Mouse (Mus musculus): ENCODE data around the gene Iqsec1. TPM values are rescaled to one million over a fixed set of nuclear protein-coding genes. Genes with fewer than 3 reads are reported as not detected.

Iqsec1 gene
- polyA plus RNA-seq, 1 experiment from 2014 or later = 16.9 TPM

DNA sequence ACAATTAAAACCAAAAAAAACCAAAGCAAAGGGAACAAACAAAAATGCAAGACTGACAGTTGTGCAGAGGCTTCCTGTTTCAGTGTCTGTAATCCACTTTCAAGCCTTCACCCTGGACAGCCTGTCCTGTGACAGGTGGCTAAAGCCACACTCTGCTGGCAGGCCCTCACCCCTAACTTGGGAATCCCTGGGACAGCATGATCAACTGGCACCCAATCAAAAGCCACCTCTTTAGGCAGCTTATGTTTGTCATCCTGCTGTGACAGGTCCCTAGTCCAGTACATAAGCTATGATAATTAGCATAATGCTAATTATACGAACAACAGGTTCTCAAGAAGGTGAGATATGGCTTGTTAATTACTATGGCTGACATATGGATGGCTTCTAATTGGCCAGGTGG is 40.4 kb downstream of the Iqsec1 start:
- no peak overlapping the region for H3K27ac ChIP-seq
- no peak overlapping the region for H3K4me3 ChIP-seq (replicated peaks)
- WGBS = 85% methylated on average over 1 of the region's 1 CpGs
- no peak overlapping the region for H3K4me2 ChIP-seq (replicated peaks)
- H3K36me3 ChIP-seq = no peaks in the 10 kb centered on the region
- H3K27me3 ChIP-seq = no peaks in the 10 kb centered on the region
- no peak overlapping the region for H3K9ac ChIP-seq (replicated peaks)
- no peaks in the 10 kb centered on the region for H3K9me3 ChIP-seq
- no peaks in the 10 kb centered on the region for H3K4me1 ChIP-seq (replicated peaks)
- ATAC-seq = no peak

DNA sequence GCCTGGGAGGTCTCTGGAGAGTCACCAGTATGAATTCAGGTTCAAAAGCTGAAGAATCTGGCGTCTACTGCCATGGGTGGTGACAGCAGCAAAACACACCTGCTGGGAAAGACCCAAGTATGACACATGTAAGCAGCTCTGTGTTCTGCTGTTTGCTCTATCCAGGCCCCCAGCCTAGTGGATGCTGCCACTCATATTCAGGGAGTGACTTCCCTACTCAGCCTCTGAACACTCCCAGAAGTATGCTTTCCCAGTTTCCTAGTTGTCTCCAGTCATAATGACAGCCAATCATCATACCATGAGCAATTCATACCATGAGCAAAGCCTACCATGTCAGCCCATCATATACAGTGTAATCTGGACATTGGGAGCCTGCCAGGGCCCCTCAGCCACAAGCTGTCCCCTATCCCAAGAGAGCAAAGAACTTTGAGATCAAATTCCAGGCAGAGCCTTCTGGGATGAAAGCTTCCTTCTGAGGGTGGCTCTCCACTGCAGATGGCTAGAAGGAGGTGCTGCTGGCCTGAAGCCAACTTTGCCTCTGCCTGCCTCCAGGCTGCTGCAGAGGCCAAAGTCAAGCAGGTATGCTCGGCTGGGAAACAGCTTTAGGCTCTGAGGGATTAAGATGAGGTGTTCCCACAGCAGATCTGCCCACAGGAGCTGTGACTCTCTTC is 42.8 kb downstream of the Iqsec1 start:
- Histone ChIP-seq H3K9me3 (no peaks in the 10 kb centered on the region), H3K36me3 (no peaks in the 10 kb centered on the region), H3K27ac (no peak overlapping the region), H3K27me3 (no peaks in the 10 kb centered on the region), H3K4me2 (replicated peaks) (no peak overlapping the region), H3K4me3 (replicated peaks) (no peak overlapping the region), H3K9ac (replicated peaks) (no peak overlapping the region), H3K4me1 (replicated peaks) (no peaks in the 10 kb centered on the region)
- ATAC-seq = no peak
- 69% methylated on average over 2 of the region's 2 CpGs for WGBS

DNA sequence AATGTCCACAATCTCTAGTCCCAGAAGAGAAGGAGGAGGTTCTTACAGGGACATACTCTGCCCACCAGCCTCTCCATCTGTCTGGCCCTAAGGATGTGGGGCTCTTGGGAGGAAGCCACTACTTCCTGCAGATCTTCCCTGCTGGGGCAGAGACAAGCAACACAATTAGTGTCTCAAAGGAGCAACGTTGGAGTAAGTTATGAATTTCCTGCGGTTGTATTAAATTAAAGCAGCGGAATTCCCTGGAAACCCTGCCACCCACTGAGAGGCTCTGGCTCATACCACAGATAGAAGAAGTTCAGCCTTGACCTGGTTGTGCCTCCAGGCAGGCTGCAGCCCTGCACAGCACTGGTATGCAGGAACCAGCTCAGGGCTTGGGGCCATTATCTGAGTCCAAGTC is 47.2 kb downstream of the Iqsec1 start:
- no peak for ATAC-seq
- 60% methylated on average over 3 of the region's 3 CpGs for WGBS
- Histone ChIP-seq H3K27me3 (no peaks in the 10 kb centered on the region), H3K4me1 (replicated peaks) (0 out of 2 replicates have a peak, but pooled peaks cover 3% of the 10 kb centered on the region), H3K27ac (no peak overlapping the region), H3K36me3 (no peaks in the 10 kb centered on the region), H3K4me3 (replicated peaks) (no peak overlapping the region), H3K9ac (replicated peaks) (no peak overlapping the region), H3K4me2 (replicated peaks) (no peak overlapping the region), H3K9me3 (no peaks in the 10 kb centered on the region)

DNA sequence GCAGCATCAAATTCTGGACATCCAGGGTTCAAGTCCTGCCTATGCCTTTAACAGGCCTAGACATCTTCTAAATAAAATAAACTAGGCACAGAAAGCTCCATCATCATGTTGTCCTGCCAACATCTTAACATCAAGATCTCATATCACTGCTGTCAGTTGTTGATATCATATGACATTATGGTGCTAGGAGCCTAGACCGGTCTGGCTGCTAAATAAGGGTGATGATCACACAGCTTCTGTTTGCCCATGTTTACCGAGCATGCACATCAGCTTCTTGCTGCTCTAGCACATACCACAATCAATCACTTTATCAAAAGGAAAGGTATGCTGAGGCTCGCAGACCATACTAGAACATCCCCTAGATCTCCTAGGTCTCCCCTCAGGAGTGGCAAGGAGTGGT is 54.8 kb downstream of the Iqsec1 start:
- WGBS = 94% methylated on average over 3 of the region's 3 CpGs
- Histone ChIP-seq H3K9me3 (no peaks in the 10 kb centered on the region), H3K27ac (no peak overlapping the region), H3K27me3 (no peaks in the 10 kb centered on the region), H3K9ac (replicated peaks) (no peak overlapping the region), H3K4me1 (replicated peaks) (0 out of 2 replicates have a peak, but pooled peaks cover 9% of the 10 kb centered on the region), H3K4me3 (replicated peaks) (no peak overlapping the region), H3K36me3 (no peaks in the 10 kb centered on the region), H3K4me2 (replicated peaks) (no peak overlapping the region)
- ATAC-seq = no peak

DNA sequence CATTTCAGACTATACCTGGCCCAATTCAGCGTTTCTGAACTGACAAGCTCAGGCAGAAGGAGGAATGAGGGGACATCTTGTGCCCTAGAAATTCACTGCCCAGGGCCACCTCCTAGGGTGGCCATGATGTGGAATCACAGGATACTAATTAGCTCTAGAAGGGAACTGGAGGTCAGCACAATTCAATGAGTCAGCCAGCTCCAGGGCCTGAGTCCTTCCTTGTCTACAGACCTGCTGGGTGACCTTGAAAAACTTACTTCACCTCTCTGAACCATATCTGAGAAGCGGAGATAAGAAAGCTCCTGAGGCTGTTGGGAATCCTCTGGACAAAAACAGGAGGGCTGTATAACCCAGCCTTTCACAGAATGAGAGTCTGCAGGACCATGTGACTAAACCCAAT is 59.7 kb downstream of the Iqsec1 start:
- Histone ChIP-seq H3K27ac (no peak overlapping the region), H3K9me3 (no peaks in the 10 kb centered on the region), H3K4me1 (replicated peaks) (peaks cover 22% of the 10 kb centered on the region), H3K36me3 (no peaks in the 10 kb centered on the region), H3K27me3 (no peaks in the 10 kb centered on the region), H3K4me3 (replicated peaks) (no peak overlapping the region), H3K4me2 (replicated peaks) (no peak overlapping the region), H3K9ac (replicated peaks) (no peak overlapping the region)
- ATAC-seq = no peak
- 88% methylated on average over 2 of the region's 2 CpGs for WGBS

DNA sequence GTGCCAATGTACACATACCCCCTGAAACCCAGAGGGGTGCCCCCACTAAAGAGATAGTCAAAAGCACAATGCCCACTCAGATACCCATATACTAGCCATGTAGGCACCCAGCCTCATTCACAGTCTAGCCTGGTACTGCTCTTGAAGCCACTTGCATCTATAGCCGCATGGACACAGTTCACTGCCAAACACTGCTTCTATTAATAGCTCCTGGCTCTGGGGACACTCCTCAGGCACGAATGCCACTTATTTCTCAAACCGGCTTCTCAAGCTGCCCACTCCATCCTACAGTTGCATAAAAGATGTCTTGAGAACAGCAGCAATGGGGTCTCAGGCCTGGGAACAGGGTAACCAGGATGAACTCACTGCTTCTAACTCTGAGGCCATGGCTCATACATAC is 63.0 kb downstream of the Iqsec1 start:
- Histone ChIP-seq H3K4me1 (replicated peaks) (peaks cover 37% of the 10 kb centered on the region), H3K27me3 (no peaks in the 10 kb centered on the region), H3K27ac (no peak overlapping the region), H3K9me3 (no peaks in the 10 kb centered on the region), H3K9ac (replicated peaks) (no peak overlapping the region), H3K4me3 (replicated peaks) (no peak overlapping the region), H3K4me2 (replicated peaks) (no peak overlapping the region), H3K36me3 (no peaks in the 10 kb centered on the region)
- no peak for ATAC-seq
- WGBS = 59% methylated on average over 3 of the region's 3 CpGs

DNA sequence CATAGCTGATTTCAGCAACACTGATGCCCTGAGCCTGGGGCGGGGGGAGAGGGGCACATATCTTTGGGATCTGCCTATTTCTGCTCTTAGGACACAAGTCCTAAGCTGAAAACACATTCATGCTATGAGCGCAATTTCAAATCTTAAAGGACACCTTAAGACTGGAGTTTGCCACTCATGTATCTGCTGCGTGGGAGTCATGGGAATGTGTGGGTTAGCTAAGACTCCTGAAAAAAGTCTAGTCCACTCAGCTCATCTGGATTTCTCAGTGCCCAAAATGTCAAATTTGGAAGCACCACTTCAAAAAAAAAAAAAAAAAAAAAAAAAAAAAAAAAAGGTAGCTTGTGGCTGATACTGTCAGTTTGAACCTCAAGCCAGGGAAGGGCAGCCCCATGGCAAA is 63.7 kb downstream of the Iqsec1 start:
- Histone ChIP-seq H3K9ac (replicated peaks) (no peak overlapping the region), H3K27me3 (no peaks in the 10 kb centered on the region), H3K36me3 (no peaks in the 10 kb centered on the region), H3K4me3 (replicated peaks) (no peak overlapping the region), H3K27ac (peak overlapping the region; percentile 51; the same call in 1 of the 2 replicates), H3K9me3 (no peaks in the 10 kb centered on the region), H3K4me2 (replicated peaks) (no peak overlapping the region), H3K4me1 (replicated peaks) (peaks cover 39% of the 10 kb centered on the region)
- ATAC-seq = no peak
- 87% methylated on average over 3 of the region's 3 CpGs for WGBS

DNA sequence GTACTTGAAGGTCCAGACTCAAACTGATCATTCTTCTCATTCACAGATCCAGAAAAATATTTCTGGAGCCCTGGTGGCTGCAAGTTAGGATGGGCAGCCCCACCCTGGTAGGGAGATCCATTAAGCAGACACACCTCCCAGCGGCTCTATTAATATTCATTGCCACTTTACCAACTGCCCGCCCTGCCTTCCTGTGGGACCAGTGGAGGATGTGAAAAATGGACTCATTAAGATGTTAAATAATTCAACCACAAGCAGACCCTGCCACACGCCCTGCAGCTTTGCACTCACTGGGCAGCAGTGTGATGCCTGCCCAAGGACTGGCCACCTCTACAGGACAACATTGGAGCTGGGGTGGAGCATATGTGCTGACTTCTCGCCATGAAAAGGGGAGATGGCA is 64.1 kb downstream of the Iqsec1 start:
- peak overlapping the region; percentile 51; the same call in 1 of the 2 replicates for H3K27ac ChIP-seq
- H3K36me3 ChIP-seq = no peaks in the 10 kb centered on the region
- ATAC-seq = peak; percentile 76
- no peak overlapping the region for H3K4me2 ChIP-seq (replicated peaks)
- WGBS = 36% methylated on average over 4 of the region's 4 CpGs
- H3K9me3 ChIP-seq = no peaks in the 10 kb centered on the region
- H3K27me3 ChIP-seq = no peaks in the 10 kb centered on the region
- no peak overlapping the region for H3K4me3 ChIP-seq (replicated peaks)
- H3K4me1 ChIP-seq (replicated peaks) = peaks cover 36% of the 10 kb centered on the region
- H3K9ac ChIP-seq (replicated peaks) = no peak overlapping the region

DNA sequence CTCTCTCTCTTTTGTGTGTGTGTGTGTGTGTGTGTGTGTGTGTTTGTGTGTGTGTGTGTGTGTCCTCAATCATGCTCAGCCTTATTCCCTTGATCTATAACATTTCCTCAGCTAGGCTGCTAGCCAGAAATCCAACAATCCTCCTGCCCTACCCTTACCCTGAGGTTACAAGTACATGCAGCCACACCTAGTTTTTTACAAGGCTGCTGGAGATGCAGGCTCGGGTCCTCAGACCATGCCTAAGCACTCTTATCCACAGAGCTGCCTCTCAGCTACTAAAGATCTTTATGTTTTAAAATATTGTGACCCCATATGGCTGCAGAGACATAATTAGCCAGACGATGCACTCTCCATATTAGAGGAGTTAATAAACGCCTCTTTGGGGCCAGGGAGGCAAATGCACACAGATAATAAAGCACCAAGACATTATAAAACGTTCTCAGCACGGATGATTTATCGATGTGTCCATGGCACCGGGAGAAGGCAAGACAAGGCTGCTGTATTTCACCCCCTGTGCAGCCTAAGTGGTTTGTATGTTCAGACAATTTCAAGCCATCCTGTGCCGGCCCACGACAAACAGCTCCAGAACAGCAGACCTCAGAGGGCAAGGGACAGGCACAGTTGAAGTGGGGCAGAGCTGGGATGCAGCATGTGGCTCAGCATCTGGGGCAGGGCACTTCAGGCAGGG is 67.1 kb downstream of the Iqsec1 start:
- H3K27me3 ChIP-seq = no peaks in the 10 kb centered on the region
- no peak for ATAC-seq
- no peak overlapping the region for H3K4me3 ChIP-seq (replicated peaks)
- peak overlapping the region; percentile 37; the same call in 1 of the 2 replicates for H3K27ac ChIP-seq
- WGBS = 63% methylated on average over 9 of the region's 9 CpGs
- no peak overlapping the region for H3K4me2 ChIP-seq (replicated peaks)
- H3K9ac ChIP-seq (replicated peaks) = no peak overlapping the region
- no peaks in the 10 kb centered on the region for H3K9me3 ChIP-seq
- H3K4me1 ChIP-seq (replicated peaks) = peaks cover 36% of the 10 kb centered on the region
- no peaks in the 10 kb centered on the region for H3K36me3 ChIP-seq

DNA sequence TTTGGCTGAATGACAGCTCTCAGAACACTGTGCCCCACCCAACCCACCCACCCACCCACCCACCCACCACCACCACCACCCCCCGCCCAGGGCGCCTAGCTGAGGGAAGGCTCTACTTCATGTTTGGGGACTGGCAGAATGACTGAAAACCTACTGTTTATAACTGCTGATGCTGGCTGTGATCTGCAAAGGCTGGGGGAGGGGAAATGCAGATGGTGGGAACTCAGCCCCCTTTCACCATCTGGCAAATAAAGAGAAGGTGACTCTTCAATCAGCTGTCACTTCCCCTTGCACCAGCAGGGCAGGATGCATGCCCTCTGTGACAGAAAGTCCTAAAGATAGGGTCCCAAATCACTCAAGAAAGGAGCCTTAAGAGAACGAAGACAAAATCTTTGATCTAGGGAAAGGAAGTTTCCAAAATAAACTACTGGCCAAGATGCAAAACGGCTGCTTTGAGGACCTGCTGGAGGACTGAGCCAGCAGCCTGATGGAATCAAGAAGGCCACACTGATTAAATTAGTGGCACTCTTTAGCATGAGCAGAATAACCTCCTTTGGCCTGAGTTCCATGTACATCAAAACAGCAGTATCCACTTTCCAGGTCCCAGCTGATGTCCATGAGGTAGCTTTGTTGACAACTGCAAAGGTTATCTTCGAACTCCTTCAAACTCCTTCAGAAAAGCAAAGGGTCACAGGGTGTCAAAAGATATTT is 67.8 kb downstream of the Iqsec1 start:
- no peak overlapping the region for H3K9ac ChIP-seq (replicated peaks)
- ATAC-seq = no peak
- H3K27me3 ChIP-seq = no peaks in the 10 kb centered on the region
- 64% methylated on average over 4 of the region's 5 CpGs for WGBS
- no peak overlapping the region; the same call in 1 of the 2 replicates for H3K27ac ChIP-seq
- H3K4me1 ChIP-seq (replicated peaks) = peaks cover 36% of the 10 kb centered on the region
- no peaks in the 10 kb centered on the region for H3K9me3 ChIP-seq
- H3K36me3 ChIP-seq = no peaks in the 10 kb centered on the region
- no peak overlapping the region for H3K4me2 ChIP-seq (replicated peaks)
- H3K4me3 ChIP-seq (replicated peaks) = no peak overlapping the region

DNA sequence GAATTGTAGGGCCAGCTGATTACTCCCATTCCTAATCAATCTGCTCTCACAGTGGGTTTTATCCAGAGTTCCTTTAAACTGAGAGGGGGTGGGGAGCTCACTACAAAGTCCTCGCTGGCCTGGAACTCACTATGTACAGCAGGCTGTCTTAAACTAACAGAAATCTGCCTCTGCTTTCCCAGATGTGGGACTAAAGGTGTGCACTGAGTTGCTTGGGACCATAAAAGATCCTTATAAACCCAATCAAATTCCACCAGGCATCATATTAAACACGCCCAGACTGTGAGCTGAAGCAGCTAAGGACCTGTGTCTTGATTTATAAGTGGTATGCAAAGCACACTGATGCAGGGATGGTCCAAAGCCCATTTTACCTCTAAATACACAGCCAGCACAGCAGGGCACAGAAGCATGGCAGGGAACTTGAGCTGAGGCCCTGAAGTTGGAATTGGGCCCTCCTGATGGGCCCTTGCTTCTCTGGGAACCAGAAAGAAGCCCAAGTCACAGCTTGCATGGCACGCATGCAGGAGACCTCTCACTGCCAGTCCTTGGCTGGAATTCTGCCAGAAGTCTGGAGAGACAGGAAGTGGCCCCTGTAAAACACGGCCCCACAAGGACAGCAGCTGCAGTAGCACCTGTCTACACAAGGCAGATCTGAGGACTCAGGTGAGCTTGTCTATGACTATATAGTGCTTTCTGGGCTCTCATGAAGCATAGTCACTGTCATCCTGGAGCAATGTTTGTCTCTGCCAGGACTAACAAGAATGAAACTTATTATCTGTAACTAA is 68.7 kb downstream of the Iqsec1 start:
- H3K27me3 ChIP-seq = no peaks in the 10 kb centered on the region
- peaks cover 31% of the 10 kb centered on the region for H3K4me1 ChIP-seq (replicated peaks)
- no peak overlapping the region for H3K9ac ChIP-seq (replicated peaks)
- ATAC-seq = no peak
- no peak overlapping the region for H3K4me3 ChIP-seq (replicated peaks)
- WGBS = 58% methylated on average over 4 of the region's 4 CpGs
- no peak overlapping the region for H3K27ac ChIP-seq
- H3K9me3 ChIP-seq = no peaks in the 10 kb centered on the region
- H3K36me3 ChIP-seq = no peaks in the 10 kb centered on the region
- no peak overlapping the region for H3K4me2 ChIP-seq (replicated peaks)

DNA sequence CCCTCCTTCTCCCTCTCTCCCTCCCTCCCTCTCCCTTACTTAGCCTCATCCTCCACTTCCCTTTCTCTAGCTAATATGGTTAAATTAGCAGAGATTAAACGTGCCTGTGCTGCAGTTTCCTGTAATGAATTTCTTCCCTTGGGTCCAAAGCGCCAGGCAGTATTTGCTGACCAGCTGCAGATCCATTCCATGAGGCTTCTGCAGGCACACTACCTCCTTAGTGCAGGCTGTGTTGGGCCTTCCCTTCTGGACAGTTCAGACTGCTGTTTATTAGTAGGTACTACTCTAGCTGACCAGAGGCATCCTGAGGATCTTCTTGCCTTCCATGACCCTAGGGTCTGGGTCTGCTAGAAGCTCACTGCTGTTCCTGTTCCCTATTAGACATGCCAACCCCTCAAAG is 72.9 kb downstream of the Iqsec1 start:
- Histone ChIP-seq H3K9ac (replicated peaks) (no peak overlapping the region), H3K4me3 (replicated peaks) (no peak overlapping the region), H3K36me3 (no peaks in the 10 kb centered on the region), H3K4me1 (replicated peaks) (peaks cover 7% of the 10 kb centered on the region), H3K27ac (no peak overlapping the region), H3K27me3 (no peaks in the 10 kb centered on the region), H3K4me2 (replicated peaks) (no peak overlapping the region), H3K9me3 (no peaks in the 10 kb centered on the region)
- WGBS = 50% methylated on average over 2 of the region's 2 CpGs
- ATAC-seq = no peak

Data from midbrain, embryonic 13.5 days (tissue).